Mouse (Mus musculus) heart, embryonic 16.5 days (tissue): ENCODE data around the gene Ninj2. TPM values are rescaled to one million over a fixed set of nuclear protein-coding genes. Genes with fewer than 3 reads are reported as not detected.

ENCODE experiments used
- ATAC-seq: fragments of 200-750 bp; cut with Nextera tagmentation; replicated peaks from 2 replicates; pipeline ENCODE4 v1.8.0; 2017; ENCODE audit warnings: moderate number of reproducible peaks; ENCODE audit not compliant: insufficient read depth, low FRiP score; ENCODE audit errors: extremely low read depth
- H3K27ac ChIP-seq: fragments of 300-500 bp; sonication (generic); 2 replicates; pipeline ENCODE4 v1.5.1; 2014; ENCODE audit warnings: mild to moderate bottlenecking, low read length, control low read depth, moderate library complexity
- H3K27me3 ChIP-seq: fragments of 300-500 bp; sonication (generic); 2 replicates; pipeline ENCODE4 v1.6.1; 2014; ENCODE audit warnings: low read length, mixed read lengths; ENCODE audit not compliant: control insufficient read depth, insufficient read depth
- H3K36me3 ChIP-seq: fragments of 300-500 bp; sonication (generic); 2 replicates; pipeline ENCODE4 v1.6.1; 2014; ENCODE audit not compliant: control insufficient read depth, insufficient read depth
- H3K4me1 ChIP-seq: fragments of 300-500 bp; sonication (generic); 2 replicates; pipeline ENCODE4 v1.6.1; 2014; ENCODE audit warnings: low read length, mixed read lengths; ENCODE audit not compliant: control insufficient read depth, insufficient read depth
- H3K4me2 ChIP-seq: fragments of 300-500 bp; sonication (generic); 2 replicates; pipeline ENCODE4 v1.6.1; 2014; ENCODE audit warnings: low read depth, mild to moderate bottlenecking, control low read depth, low read length
- H3K4me3 ChIP-seq: fragments of 300-500 bp; sonication (generic); 2 replicates; pipeline ENCODE4 v1.5.1; 2014; ENCODE audit warnings: mild to moderate bottlenecking, control low read depth, low read length
- H3K9ac ChIP-seq: fragments of 300-500 bp; sonication (generic); 2 replicates; pipeline ENCODE4 v1.6.1; 2014; ENCODE audit warnings: low read length, control low read depth
- H3K9me3 ChIP-seq: fragments of 300-500 bp; sonication (generic); replicated peaks from 2 replicates; pipeline ENCODE4 v1.6.1; 2016; ENCODE audit warnings: low read length; ENCODE audit not compliant: control insufficient read depth
- WGBS: fragments of 180-500 bp; shearing (Covaris S2); extraction: QIAGEN DNeasy Blood & Tissue Kit; methylation state at CpG from one replicate; pipeline ENCODE4 v1.1.7; 2014; 5-methylcytosine and 5-hydroxymethylcytosine counted together
- polyA plus RNA-seq: library from polyadenylated mRNA; unstranded; fragments of >200 nt; fragmentation: Nextera tagmentation; extraction: Ambion mirVana; gene quantifications from 2 replicates; pipeline ENCODE4 v1.2.1, GENCODE M21; 2015

Ninj2 gene
- polyA plus RNA-seq, 1 experiment from 2014 or later, result not detected

- no peak overlapping the region for H3K4me2 ChIP-seq
- H3K4me1 ChIP-seq, result peaks cover 3% of the 10 kb centered on the region; the same call in 1 of the 2 replicates
- H3K36me3 ChIP-seq, result no peaks in the 10 kb centered on the region
- no peak overlapping the region for H3K4me3 ChIP-seq
- no peaks in the 10 kb centered on the region for H3K9me3 ChIP-seq
- no peak overlapping the region for H3K27ac ChIP-seq
- WGBS, result 43% methylated on average over 1 of the region's 1 CpGs
- no peak overlapping the region for H3K9ac ChIP-seq
- no peak for ATAC-seq
- H3K27me3 ChIP-seq, result no peaks in the 10 kb centered on the region
Observed at GRCm38 (mm10) chr6:120230441-120230840, 137.3 kb downstream of the Ninj2 start.

DNA sequence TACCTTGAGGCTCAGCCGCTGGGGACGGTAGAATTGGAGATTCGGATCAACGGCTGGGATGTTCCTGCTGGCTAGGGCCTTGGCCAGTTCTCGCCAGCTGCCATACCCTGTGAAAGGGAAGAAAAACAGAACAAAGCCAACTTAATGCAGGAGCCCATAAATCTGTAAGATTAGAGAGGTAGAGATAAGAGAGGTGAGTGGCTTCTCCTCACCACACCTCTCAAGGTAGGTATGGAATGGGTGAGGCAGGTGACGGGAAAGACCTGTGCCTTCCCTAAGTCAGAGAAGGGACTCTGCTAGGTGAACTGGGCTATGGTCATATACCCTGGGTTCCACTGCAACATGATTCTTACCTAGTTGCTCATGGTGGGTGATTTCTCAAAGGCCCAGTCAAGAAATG is 139.7 kb downstream of the Ninj2 start:
- no peak overlapping the region for H3K4me2 ChIP-seq
- ATAC-seq, result no peak
- no peaks in the 10 kb centered on the region for H3K27me3 ChIP-seq
- H3K4me1 ChIP-seq, result no peaks in the 10 kb centered on the region
- 89% methylated on average over 6 of the region's 6 CpGs for WGBS
- no peaks in the 10 kb centered on the region for H3K9me3 ChIP-seq
- H3K36me3 ChIP-seq, result no peaks in the 10 kb centered on the region
- no peak overlapping the region for H3K27ac ChIP-seq
- no peak overlapping the region for H3K4me3 ChIP-seq
- H3K9ac ChIP-seq, result no peak overlapping the region

- H3K9me3 ChIP-seq, result no peaks in the 10 kb centered on the region
- WGBS, result 36% methylated on average over 7 of the region's 7 CpGs
- no peak for ATAC-seq
- H3K4me3 ChIP-seq, result no peak overlapping the region
- H3K4me2 ChIP-seq, result no peak overlapping the region
- H3K9ac ChIP-seq, result no peak overlapping the region
- no peaks in the 10 kb centered on the region for H3K36me3 ChIP-seq
- no peaks in the 10 kb centered on the region for H3K27me3 ChIP-seq
- no peak overlapping the region for H3K27ac ChIP-seq
- no peaks in the 10 kb centered on the region for H3K4me1 ChIP-seq
Observed at GRCm38 (mm10) chr6:120235874-120236273, 142.7 kb downstream of the Ninj2 start.

GRCm38 (mm10) chr6:120240461-120240860 is 147.3 kb downstream of the Ninj2 start:
- H3K27ac ChIP-seq, result no peak overlapping the region
- H3K4me2 ChIP-seq, result no peak overlapping the region
- no peak overlapping the region for H3K9ac ChIP-seq
- WGBS, result 76% methylated on average over 5 of the region's 5 CpGs
- no peaks in the 10 kb centered on the region for H3K9me3 ChIP-seq
- no peaks in the 10 kb centered on the region for H3K4me1 ChIP-seq
- ATAC-seq, result no peak
- H3K36me3 ChIP-seq, result no peaks in the 10 kb centered on the region
- no peak overlapping the region for H3K4me3 ChIP-seq
- no peaks in the 10 kb centered on the region for H3K27me3 ChIP-seq

- ATAC-seq, result no peak
- WGBS, result 86% methylated on average over 12 of the region's 12 CpGs
Observed at GRCm38 (mm10) chr6:120241453-120241852, 148.3 kb downstream of the Ninj2 start.

DNA sequence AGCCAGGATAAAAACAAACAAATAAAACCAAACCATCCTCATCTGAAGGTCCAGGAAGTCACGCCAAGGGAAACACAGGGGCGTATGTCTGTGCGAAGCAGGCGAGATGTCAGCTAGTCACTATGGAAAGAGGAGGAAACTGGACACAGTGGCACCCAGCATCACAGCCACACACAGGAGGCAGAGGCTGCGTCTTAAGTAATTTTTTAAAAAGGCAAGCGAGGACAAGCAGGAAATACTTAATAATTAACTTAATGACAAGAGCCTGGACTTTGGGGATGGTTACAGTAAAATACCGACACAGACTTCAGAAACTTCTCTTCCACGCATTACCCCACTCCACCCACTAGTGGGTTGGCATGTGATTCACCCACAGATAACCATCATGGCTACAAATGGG is 149.4 kb downstream of the Ninj2 start:
- no peak for ATAC-seq

More at GRCm38 (mm10) chr6:120241453-120241852, 148.3 kb downstream of the Ninj2 start:
- Histone ChIP-seq H3K4me3 (no peak overlapping the region), H3K9ac (no peak overlapping the region), H3K36me3 (no peaks in the 10 kb centered on the region), H3K27me3 (no peaks in the 10 kb centered on the region), H3K9me3 (no peaks in the 10 kb centered on the region), H3K27ac (no peak overlapping the region), H3K4me1 (no peaks in the 10 kb centered on the region), H3K4me2 (no peak overlapping the region)

DNA sequence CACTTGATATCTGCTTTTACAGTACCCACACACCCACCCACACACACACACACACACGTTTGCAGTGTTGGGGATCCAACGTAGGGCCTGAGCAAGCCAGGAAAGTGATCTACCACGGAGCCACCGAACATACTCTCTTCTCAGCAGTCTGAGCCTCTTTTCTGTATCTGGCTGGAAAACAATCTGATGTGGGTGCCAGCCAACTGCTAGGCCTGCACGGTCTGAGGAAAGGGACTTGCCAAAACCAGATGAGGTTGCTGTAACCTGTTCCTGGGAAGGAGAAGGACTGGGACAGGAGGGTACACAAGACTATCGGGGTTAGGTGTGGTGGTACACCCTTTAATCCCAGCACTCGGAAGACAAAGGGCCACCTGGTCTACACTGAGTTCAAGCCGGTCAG is 150.1 kb downstream of the Ninj2 start:
- Histone ChIP-seq H3K9ac (no peak overlapping the region), H3K27me3 (no peaks in the 10 kb centered on the region), H3K9me3 (no peaks in the 10 kb centered on the region), H3K27ac (no peak overlapping the region), H3K36me3 (no peaks in the 10 kb centered on the region), H3K4me1 (no peaks in the 10 kb centered on the region), H3K4me2 (no peak overlapping the region), H3K4me3 (no peak overlapping the region)
- no peak for ATAC-seq
- WGBS, result 68% methylated on average over 8 of the region's 8 CpGs

More for the DNA sequence above, 149.4 kb downstream of the Ninj2 start:
- H3K4me1 ChIP-seq, result no peaks in the 10 kb centered on the region
- 71% methylated on average over 8 of the region's 8 CpGs for WGBS
- H3K4me2 ChIP-seq, result no peak overlapping the region
- no peaks in the 10 kb centered on the region for H3K9me3 ChIP-seq
- no peaks in the 10 kb centered on the region for H3K36me3 ChIP-seq
- H3K27me3 ChIP-seq, result no peaks in the 10 kb centered on the region
- no peak overlapping the region for H3K4me3 ChIP-seq
- H3K27ac ChIP-seq, result no peak overlapping the region
- no peak overlapping the region for H3K9ac ChIP-seq

- no peak overlapping the region for H3K9ac ChIP-seq
- ATAC-seq, result no peak
- no peaks in the 10 kb centered on the region for H3K9me3 ChIP-seq
- H3K36me3 ChIP-seq, result no peaks in the 10 kb centered on the region
- H3K4me1 ChIP-seq, result no peaks in the 10 kb centered on the region
- 79% methylated on average over 5 of the region's 5 CpGs for WGBS
- no peak overlapping the region for H3K4me3 ChIP-seq
- no peak overlapping the region for H3K27ac ChIP-seq
- H3K4me2 ChIP-seq, result no peak overlapping the region
- no peaks in the 10 kb centered on the region for H3K27me3 ChIP-seq
Observed at GRCm38 (mm10) chr6:120246676-120247075, 153.5 kb downstream of the Ninj2 start.

- Histone ChIP-seq H3K27me3 (no peaks in the 10 kb centered on the region), H3K4me2 (no peak overlapping the region), H3K4me3 (no peak overlapping the region), H3K27ac (no peak overlapping the region), H3K36me3 (no peaks in the 10 kb centered on the region), H3K9me3 (no peaks in the 10 kb centered on the region), H3K4me1 (no peaks in the 10 kb centered on the region), H3K9ac (no peak overlapping the region)
- ATAC-seq, result no peak
- 74% methylated on average over 5 of the region's 5 CpGs for WGBS
Observed at GRCm38 (mm10) chr6:120249831-120250230, 156.7 kb downstream of the Ninj2 start.
